Mouse (Mus musculus) hindbrain, embryonic 15.5 days (tissue): ENCODE results near the gene Ctnnb1. TPM values are rescaled to one million over a fixed set of nuclear protein-coding genes. Genes with fewer than 3 reads are reported as not detected.
A peak's percentile ranks its signal among the peaks of the same experiment; 100 is the strongest.

ENCODE experiments used
- ATAC-seq: fragments of 200-750 bp; cut with Nextera tagmentation; 2 replicates; pipeline ENCODE4 v1.8.0; 2017; ENCODE audit warnings: low read depth, moderate number of reproducible peaks, moderate TSS enrichment; ENCODE audit not compliant: low FRiP score
- H3K27ac ChIP-seq: fragments of 300-500 bp; sonication (generic); replicated peaks from 2 replicates; pipeline ENCODE4 v1.5.1; 2015; ENCODE audit warnings: mild to moderate bottlenecking, inconsistent platforms
- H3K27me3 ChIP-seq: fragments of 300-500 bp; sonication (generic); 2 replicates; pipeline ENCODE4 v1.6.1; 2015; ENCODE audit warnings: control low read depth, inconsistent platforms
- H3K36me3 ChIP-seq: fragments of 300-500 bp; sonication (generic); 2 replicates; pipeline ENCODE4 v1.6.1; 2015; ENCODE audit warnings: control low read depth, inconsistent platforms
- H3K4me1 ChIP-seq: fragments of 300-500 bp; sonication (generic); replicated peaks from 2 replicates; pipeline ENCODE4 v1.6.1; 2015; ENCODE audit warnings: control low read depth, inconsistent platforms
- H3K4me2 ChIP-seq: fragments of 300-500 bp; sonication (generic); 2 replicates; pipeline ENCODE4 v1.6.1; 2015; ENCODE audit warnings: moderate library complexity, mild to moderate bottlenecking, inconsistent platforms
- H3K4me3 ChIP-seq: fragments of 300-500 bp; sonication (generic); 2 replicates; pipeline ENCODE4 v1.5.1; 2015; ENCODE audit warnings: mild to moderate bottlenecking, inconsistent platforms
- H3K9ac ChIP-seq: fragments of 300-500 bp; sonication (generic); 2 replicates; pipeline ENCODE4 v1.6.1; 2015; ENCODE audit warnings: inconsistent platforms
- H3K9me3 ChIP-seq: fragments of 300-500 bp; sonication (generic); 2 replicates; pipeline ENCODE4 v1.6.1; 2016; ENCODE audit warnings: control low read depth, inconsistent platforms
- WGBS: fragments of 180-500 bp; shearing (Covaris S2); methylation state at CpG from one replicate; pipeline ENCODE4 v1.1.7; 2015; 5-methylcytosine and 5-hydroxymethylcytosine counted together
- polyA plus RNA-seq: library from polyadenylated mRNA; unstranded; fragments of >200 nt; fragmentation: Nextera tagmentation; extraction: Ambion mirVana; gene quantifications from 2 replicates; pipeline ENCODE4 v1.2.1, GENCODE M21; 2015

The Ctnnb1 gene
- polyA plus RNA-seq, 1 experiment from 2014 or later, result 394 TPM

DNA sequence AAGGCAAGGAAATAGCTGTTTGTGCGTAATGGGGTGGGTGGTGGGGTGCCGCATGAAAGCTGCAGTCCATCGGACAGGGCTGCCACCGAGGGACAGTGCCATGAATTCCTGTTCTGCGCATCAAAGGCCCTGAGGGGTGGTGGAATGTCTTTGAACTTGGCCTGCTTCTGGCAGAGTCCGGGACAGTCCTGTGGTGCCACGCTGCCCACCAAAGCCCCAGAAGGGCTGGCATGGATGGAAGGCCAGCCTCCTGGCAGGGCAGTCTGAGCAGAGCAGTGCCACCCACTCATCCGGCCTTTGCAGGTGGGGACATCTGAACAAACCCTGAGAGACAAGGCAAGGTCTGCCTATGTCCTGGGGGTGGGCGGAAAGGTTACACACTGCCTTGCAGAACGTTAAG, 36.0 kb downstream of the Ctnnb1 start:
- no peaks in the 10 kb centered on the region for H3K27me3 ChIP-seq
- peaks cover 23% of the 10 kb centered on the region for H3K4me1 ChIP-seq
- H3K9me3 ChIP-seq, result no peaks in the 10 kb centered on the region
- H3K36me3 ChIP-seq, result peaks cover 38% of the 10 kb centered on the region
- H3K4me2 ChIP-seq, result no peak overlapping the region
- no peak for ATAC-seq
- H3K4me3 ChIP-seq, result no peak overlapping the region
- H3K9ac ChIP-seq, result no peak overlapping the region
- H3K27ac ChIP-seq, result no peak overlapping the region
- WGBS, result 89% methylated on average over 10 of the region's 10 CpGs

DNA sequence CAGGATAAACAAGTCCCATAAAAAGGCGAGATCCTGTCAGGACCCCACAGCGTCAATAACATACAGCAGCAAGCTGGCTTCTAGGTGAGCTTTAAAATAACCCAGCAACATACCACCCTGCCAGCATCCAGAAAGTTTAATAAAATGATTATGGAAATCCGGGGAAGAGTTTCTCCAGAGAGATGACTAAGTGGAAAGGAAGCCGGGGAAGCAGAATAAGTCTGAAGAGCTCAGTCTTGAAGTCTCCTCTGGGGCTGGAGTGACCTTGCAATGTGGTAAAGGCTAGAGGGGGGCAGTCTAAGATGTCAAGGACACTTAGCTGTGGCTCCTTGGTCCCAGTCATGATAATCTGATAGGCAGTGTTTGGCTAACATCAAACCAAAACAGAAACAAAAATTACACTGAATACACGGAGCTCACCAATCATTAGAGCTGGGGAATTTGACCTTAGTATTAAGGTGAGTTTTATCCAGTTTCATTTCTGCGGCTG, 44.1 kb downstream of the Ctnnb1 start:
- peaks cover 18% of the 10 kb centered on the region for H3K36me3 ChIP-seq
- no peak overlapping the region for H3K9ac ChIP-seq
- ATAC-seq, result no peak
- no peak overlapping the region for H3K4me3 ChIP-seq
- H3K27me3 ChIP-seq, result no peaks in the 10 kb centered on the region
- H3K4me1 ChIP-seq, result peaks cover 6% of the 10 kb centered on the region; the same call in 1 of the 2 replicates
- no peak overlapping the region for H3K27ac ChIP-seq
- no peak overlapping the region for H3K4me2 ChIP-seq
- H3K9me3 ChIP-seq, result no peaks in the 10 kb centered on the region
- WGBS, result 80% methylated on average over 6 of the region's 6 CpGs

DNA sequence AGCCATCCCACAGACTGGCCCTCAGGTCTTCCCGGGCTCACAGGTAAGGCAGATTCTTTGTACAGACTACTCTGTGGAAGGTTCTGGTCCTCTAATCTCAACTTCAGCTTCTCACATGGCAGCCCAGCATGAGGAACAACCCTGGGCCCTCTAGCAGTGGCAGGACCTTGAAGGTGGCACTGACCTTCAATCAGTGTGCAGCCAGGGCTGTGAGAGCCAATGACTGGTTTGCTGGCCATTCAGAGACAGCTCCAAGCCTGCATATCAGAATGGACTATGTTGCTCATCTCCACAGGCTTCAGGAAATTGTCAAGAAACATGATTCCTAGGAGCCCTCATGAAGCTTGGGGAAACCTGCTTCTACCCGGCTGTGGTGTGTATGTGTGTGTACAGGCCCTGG, 45.2 kb downstream of the Ctnnb1 start:
- no peaks in the 10 kb centered on the region for H3K27me3 ChIP-seq
- peaks cover 6% of the 10 kb centered on the region; the same call in 1 of the 2 replicates for H3K4me1 ChIP-seq
- H3K36me3 ChIP-seq, result peaks cover 7% of the 10 kb centered on the region
- 91% methylated on average over 2 of the region's 2 CpGs for WGBS
- H3K9me3 ChIP-seq, result no peaks in the 10 kb centered on the region
- no peak overlapping the region for H3K27ac ChIP-seq
- ATAC-seq, result no peak
- H3K4me3 ChIP-seq, result no peak overlapping the region
- H3K4me2 ChIP-seq, result no peak overlapping the region
- H3K9ac ChIP-seq, result no peak overlapping the region

DNA sequence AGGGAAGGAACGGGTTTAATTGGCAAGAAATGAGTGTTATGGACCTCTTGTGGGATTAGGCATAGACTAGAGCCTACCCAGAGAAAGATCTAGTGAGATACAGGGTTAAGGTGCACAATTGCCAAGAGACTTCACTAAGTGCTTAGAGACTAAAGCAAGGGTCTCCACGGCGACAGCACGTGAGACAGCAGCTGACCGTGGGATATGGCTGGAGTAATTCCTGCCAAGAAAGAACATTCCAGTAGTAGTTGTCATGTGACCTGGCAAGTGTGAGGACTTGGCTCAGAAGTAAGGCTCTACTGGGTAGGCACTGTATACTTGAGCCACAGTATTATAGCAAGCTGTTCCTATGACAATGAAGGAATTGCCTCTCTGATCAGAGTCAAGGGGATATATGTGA, 47.1 kb downstream of the Ctnnb1 start:
- 0 out of 2 replicates have a peak overlapping the region, but pooled peaks have one; percentile 28 for H3K27ac ChIP-seq
- 54% methylated on average over 5 of the region's 5 CpGs for WGBS

DNA sequence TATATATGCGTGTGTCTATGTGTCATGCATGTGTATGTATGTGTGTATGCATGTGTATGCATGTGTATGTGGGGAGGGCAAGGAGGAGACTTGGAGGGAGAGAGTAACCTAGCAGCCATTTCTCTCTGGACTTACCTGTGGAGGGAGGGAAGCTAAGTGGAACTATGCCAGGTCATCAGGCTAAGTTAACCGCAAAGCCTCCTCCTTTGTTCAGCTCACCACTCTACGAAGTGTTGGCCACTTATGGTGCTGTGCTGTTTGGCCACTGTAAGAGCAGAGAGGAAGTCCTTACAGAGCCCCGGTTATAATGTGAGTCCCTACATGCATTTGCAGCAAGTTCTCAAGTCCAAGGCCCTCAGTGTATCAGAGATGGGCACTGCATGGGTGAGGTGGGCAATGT, 47.8 kb downstream of the Ctnnb1 start:
- Histone ChIP-seq H3K4me3 (no peak overlapping the region), H3K27ac (no peak overlapping the region), H3K36me3 (no peaks in the 10 kb centered on the region), H3K9me3 (no peaks in the 10 kb centered on the region), H3K9ac (no peak overlapping the region), H3K27me3 (no peaks in the 10 kb centered on the region), H3K4me1 (peaks cover 6% of the 10 kb centered on the region; the same call in 1 of the 2 replicates), H3K4me2 (no peak overlapping the region)
- 92% methylated on average over 4 of the region's 4 CpGs for WGBS
- no peak for ATAC-seq

More for the DNA sequence above, 47.1 kb downstream of the Ctnnb1 start:
- Histone ChIP-seq H3K9me3 (no peaks in the 10 kb centered on the region), H3K27me3 (no peaks in the 10 kb centered on the region), H3K9ac (no peak overlapping the region), H3K4me3 (no peak overlapping the region), H3K4me1 (peaks cover 6% of the 10 kb centered on the region; the same call in 1 of the 2 replicates), H3K36me3 (no peaks in the 10 kb centered on the region), H3K4me2 (no peak overlapping the region)
- ATAC-seq, result peak; percentile 80

DNA sequence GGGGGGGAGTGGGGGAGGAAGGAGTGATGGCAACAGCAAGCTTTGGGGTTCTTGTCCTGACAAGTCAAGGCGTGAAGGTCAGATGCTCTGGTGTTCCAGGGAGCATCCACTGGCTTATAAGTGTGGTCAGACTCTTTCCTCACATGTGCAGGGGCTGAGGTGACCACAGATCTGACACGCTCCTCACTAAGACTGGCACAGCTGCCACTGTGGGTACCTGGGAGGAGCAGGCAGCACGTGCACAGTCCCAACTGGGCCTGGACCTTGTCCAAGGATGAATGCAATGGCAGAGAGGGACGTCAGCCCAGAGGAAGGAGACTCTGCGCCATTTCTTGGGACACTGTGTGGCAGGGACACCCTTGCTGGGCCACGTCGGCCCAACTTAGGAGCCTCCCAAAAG, 52.8 kb downstream of the Ctnnb1 start:
- Histone ChIP-seq H3K4me1 (no peaks in the 10 kb centered on the region; the same call in 1 of the 2 replicates), H3K9ac (no peak overlapping the region), H3K27ac (no peak overlapping the region), H3K36me3 (no peaks in the 10 kb centered on the region), H3K4me3 (no peak overlapping the region), H3K27me3 (no peaks in the 10 kb centered on the region), H3K4me2 (no peak overlapping the region), H3K9me3 (no peaks in the 10 kb centered on the region)
- no peak for ATAC-seq
- WGBS, result 82% methylated on average over 7 of the region's 7 CpGs

DNA sequence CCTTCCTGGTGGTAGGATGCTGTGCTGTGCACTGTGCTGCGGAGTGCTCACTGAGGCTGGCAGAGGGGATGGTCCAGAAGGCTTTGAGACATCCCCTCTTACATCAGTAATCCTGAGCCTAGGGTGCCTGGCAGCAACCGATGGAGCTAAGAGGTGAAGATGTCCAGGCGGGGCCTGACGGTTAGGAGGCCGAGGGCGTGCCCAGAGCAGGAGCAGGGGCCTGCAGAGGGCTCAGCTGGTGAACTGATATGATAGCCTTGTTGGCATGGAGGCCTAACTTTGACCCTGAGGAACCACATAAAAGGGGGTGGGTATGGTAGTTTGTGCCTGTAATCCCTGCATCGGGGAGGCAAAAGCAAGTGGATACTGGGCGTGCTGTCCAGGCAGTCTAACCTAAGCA, 54.8 kb downstream of the Ctnnb1 start:
- ATAC-seq, result no peak
- Histone ChIP-seq H3K4me2 (no peak overlapping the region), H3K9ac (no peak overlapping the region), H3K36me3 (no peaks in the 10 kb centered on the region), H3K4me1 (peaks cover 15% of the 10 kb centered on the region), H3K9me3 (no peaks in the 10 kb centered on the region), H3K4me3 (no peak overlapping the region), H3K27me3 (no peaks in the 10 kb centered on the region), H3K27ac (no peak overlapping the region)
- WGBS, result 91% methylated on average over 8 of the region's 8 CpGs

DNA sequence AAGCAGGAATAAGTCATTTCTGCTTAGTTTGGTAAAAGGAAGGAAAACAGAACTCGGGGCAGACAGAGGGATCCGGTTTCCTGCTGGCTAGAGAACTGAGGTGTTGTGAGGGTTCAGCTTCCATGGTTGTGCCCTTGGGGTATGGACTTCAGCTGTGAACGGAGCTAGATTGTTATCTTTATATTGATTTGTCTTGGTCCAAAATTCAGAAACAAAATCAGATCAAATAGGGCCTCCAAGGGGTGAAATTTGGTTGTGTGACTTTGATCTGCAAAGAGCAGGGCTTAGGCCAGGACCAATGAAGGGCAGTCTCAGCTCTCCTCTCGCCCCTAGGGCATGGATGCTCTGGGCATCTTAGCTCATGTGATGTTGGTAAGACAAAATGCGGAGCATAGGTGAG, 55.5 kb downstream of the Ctnnb1 start:
- Histone ChIP-seq H3K27me3 (no peaks in the 10 kb centered on the region), H3K9me3 (no peaks in the 10 kb centered on the region), H3K27ac (no peak overlapping the region), H3K4me1 (peaks cover 16% of the 10 kb centered on the region), H3K9ac (no peak overlapping the region), H3K4me3 (no peak overlapping the region), H3K4me2 (no peak overlapping the region), H3K36me3 (no peaks in the 10 kb centered on the region)
- ATAC-seq, result no peak
- 82% methylated on average over 5 of the region's 5 CpGs for WGBS

DNA sequence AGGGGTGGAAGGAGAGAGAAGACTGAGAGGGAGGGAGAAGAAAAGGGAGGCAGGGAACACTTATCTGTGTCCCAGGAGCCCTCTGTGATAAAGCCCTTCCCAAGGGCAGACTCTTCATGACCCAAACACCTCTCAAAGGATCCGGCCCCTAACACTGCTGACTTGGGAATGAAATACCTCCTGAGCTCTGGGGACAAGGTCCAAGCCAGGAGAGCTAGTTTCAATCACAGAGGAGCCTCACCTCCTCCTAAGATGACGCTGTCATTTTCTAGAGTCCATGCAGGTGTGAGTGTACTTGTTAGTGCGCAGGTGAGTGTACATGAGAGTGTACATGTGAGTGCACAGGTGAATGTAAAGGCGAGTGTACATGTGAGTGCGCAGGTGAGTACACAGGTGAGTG, 56.0 kb downstream of the Ctnnb1 start:
- no peak overlapping the region for H3K27ac ChIP-seq
- no peak overlapping the region for H3K9ac ChIP-seq
- no peaks in the 10 kb centered on the region for H3K9me3 ChIP-seq
- H3K4me3 ChIP-seq, result no peak overlapping the region
- no peaks in the 10 kb centered on the region for H3K36me3 ChIP-seq
- H3K27me3 ChIP-seq, result no peaks in the 10 kb centered on the region
- no peak for ATAC-seq
- WGBS, result 97% methylated on average over 5 of the region's 5 CpGs
- peaks cover 19% of the 10 kb centered on the region for H3K4me1 ChIP-seq
- no peak overlapping the region for H3K4me2 ChIP-seq

DNA sequence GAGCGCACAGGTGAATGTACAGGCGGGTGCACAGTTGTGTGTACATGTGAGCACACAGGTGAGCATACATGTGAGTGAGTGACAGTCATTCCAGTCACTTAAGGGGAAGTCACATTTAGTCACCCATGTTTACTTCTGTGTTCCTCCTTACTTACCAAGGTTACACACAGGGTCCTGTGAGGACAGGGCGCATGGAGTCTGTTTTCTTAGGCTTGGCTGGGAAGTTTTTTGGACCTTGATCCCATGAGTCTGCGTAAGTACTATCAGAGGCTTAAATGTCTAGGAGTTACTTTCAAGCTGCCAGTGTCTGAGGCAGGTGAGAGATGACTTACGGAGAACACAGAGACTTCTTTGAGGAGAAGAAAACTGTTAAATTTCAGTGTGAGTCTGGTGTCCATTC, 56.5 kb downstream of the Ctnnb1 start:
- no peaks in the 10 kb centered on the region for H3K27me3 ChIP-seq
- H3K9ac ChIP-seq, result no peak overlapping the region
- H3K4me1 ChIP-seq, result peaks cover 24% of the 10 kb centered on the region
- H3K27ac ChIP-seq, result no peak overlapping the region
- no peak overlapping the region for H3K4me3 ChIP-seq
- H3K4me2 ChIP-seq, result no peak overlapping the region
- no peak for ATAC-seq
- H3K36me3 ChIP-seq, result no peaks in the 10 kb centered on the region
- WGBS, result 96% methylated on average over 5 of the region's 5 CpGs
- no peaks in the 10 kb centered on the region for H3K9me3 ChIP-seq

DNA sequence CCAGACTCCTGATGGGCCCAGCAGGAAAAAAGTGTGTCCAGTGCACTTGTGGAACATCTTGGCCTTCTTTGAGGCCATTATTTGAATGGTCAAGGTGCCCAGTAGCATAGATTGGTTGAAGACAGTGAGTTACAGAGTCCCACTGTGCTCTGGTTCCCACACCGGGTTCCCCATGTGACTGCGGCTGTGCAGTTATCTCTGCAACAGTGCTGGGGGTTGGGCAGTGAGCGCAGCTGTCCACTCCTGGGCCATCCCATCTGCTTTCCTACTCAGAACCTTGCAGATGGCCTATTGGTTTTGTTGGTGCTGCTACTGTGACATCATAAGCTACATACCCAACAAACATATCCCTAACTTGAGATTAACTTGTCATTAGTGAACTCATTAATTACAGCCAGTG, 57.2 kb downstream of the Ctnnb1 start:
- WGBS, result 92% methylated on average over 3 of the region's 3 CpGs
- H3K9me3 ChIP-seq, result no peaks in the 10 kb centered on the region
- H3K9ac ChIP-seq, result no peak overlapping the region
- H3K4me2 ChIP-seq, result no peak overlapping the region
- H3K27me3 ChIP-seq, result no peaks in the 10 kb centered on the region
- H3K4me3 ChIP-seq, result no peak overlapping the region
- ATAC-seq, result no peak
- H3K4me1 ChIP-seq, result peaks cover 25% of the 10 kb centered on the region
- no peaks in the 10 kb centered on the region for H3K36me3 ChIP-seq
- no peak overlapping the region for H3K27ac ChIP-seq

DNA sequence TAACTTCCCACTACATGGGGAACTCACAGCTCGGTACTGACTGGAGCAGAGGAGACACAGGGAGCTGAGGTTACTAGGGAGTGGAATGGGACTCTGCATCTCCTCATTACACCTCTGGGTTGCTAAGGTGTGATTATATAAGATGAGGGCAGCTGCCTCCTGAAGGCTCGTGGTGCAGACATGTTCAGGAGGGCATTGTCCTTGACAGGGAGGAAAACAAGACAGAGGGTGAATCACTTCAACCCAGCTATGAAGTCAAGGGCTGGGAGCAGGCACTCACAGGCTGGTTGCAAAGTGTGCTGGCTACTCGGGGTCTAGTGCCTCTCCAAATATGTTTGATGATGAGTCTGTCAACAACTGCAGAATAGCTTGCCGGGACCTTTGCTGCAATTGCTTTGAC, 58.0 kb downstream of the Ctnnb1 start:
- Histone ChIP-seq H3K4me3 (no peak overlapping the region), H3K9ac (no peak overlapping the region), H3K27me3 (no peaks in the 10 kb centered on the region), H3K9me3 (no peaks in the 10 kb centered on the region), H3K4me2 (no peak overlapping the region), H3K36me3 (no peaks in the 10 kb centered on the region), H3K4me1 (peaks cover 25% of the 10 kb centered on the region), H3K27ac (no peak overlapping the region)
- WGBS, result 79% methylated on average over 4 of the region's 4 CpGs
- no peak for ATAC-seq

DNA sequence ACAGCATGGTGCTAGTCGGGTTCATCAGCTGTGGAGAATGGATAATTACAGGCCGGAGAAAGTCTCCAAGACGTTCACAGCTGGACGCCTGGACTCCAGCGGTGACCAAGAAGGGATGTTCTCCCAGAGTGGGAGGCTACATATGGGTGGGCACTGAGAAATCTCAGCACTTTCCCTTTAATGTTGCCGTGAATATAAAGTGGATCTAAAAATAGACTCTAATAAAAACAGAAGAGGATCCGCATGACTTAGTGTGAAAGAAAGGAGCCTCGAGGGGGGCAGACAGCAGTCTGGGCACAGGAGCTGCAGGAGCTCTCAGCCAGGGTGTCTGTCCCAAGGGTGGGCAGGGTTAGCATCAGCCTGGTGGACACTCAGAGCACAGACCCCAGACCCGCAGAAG, 59.1 kb downstream of the Ctnnb1 start:
- H3K36me3 ChIP-seq, result no peaks in the 10 kb centered on the region

More for the DNA sequence above, 59.1 kb downstream of the Ctnnb1 start:
- H3K4me1 ChIP-seq, result peaks cover 31% of the 10 kb centered on the region
- H3K4me3 ChIP-seq, result no peak overlapping the region
- peak; percentile 49 for ATAC-seq
- H3K9me3 ChIP-seq, result no peaks in the 10 kb centered on the region
- H3K27me3 ChIP-seq, result no peaks in the 10 kb centered on the region
- no peak overlapping the region for H3K9ac ChIP-seq
- H3K27ac ChIP-seq, result peak overlapping the region; percentile 41; the same call in 1 of the 2 replicates
- no peak overlapping the region for H3K4me2 ChIP-seq
- 25% methylated on average over 9 of the region's 9 CpGs for WGBS
